Mouse (Mus musculus) right cerebral cortex, postnatal 10 days (tissue): ENCODE measurements around the gene Reep1.

Experiments used
- DNase-seq, 2 experiments: peaks; one replicate each; pipeline ENCODE4 v3.0.0; 2021; ENCODE audit warnings: low spot score in 2 of 2

Reep1 gene

GRCm38 (mm10) chr6:71737202-71737601 is 29.8 kb downstream of the Reep1 start:
- no peak for DNase-seq

- DNase-seq = no peak
Observed at GRCm38 (mm10) chr6:71738611-71739010, 31.2 kb downstream of the Reep1 start.

GRCm38 (mm10) chr6:71740921-71741320 is 33.6 kb downstream of the Reep1 start:
- peak; percentile 54 to 60 for DNase-seq

- no peak for DNase-seq
Observed at GRCm38 (mm10) chr6:71741998-71742636, 34.8 kb downstream of the Reep1 start.

GRCm38 (mm10) chr6:71744934-71745333 is 37.6 kb downstream of the Reep1 start:
- no peak for DNase-seq

GRCm38 (mm10) chr6:71745482-71746234 is 38.3 kb downstream of the Reep1 start:
- peak; percentile 39 to 69 for DNase-seq

GRCm38 (mm10) chr6:71746246-71746645 is 38.9 kb downstream of the Reep1 start:
- no peak for DNase-seq

GRCm38 (mm10) chr6:71746846-71747245 is 39.5 kb downstream of the Reep1 start:
- no peak for DNase-seq

GRCm38 (mm10) chr6:71751602-71752001 is 44.2 kb downstream of the Reep1 start:
- DNase-seq = no peak

- DNase-seq = peak; percentile 87 to 88
Observed at GRCm38 (mm10) chr6:71752791-71753464, 45.6 kb downstream of the Reep1 start.

GRCm38 (mm10) chr6:71757039-71757894 is 49.9 kb downstream of the Reep1 start:
- DNase-seq = peak; percentile 73 to 80

- no peak for DNase-seq
Observed at GRCm38 (mm10) chr6:71758780-71759179, 51.4 kb downstream of the Reep1 start.

GRCm38 (mm10) chr6:71760073-71760472 is 52.7 kb downstream of the Reep1 start:
- no peak for DNase-seq

- DNase-seq = no peak
Observed at GRCm38 (mm10) chr6:71767761-71768160, 60.4 kb downstream of the Reep1 start.

- no peak for DNase-seq
Observed at GRCm38 (mm10) chr6:71769901-71770690, 62.7 kb downstream of the Reep1 start.

- no peak for DNase-seq
Observed at GRCm38 (mm10) chr6:71770856-71771255, 63.5 kb downstream of the Reep1 start.

- no peak for DNase-seq
Observed at GRCm38 (mm10) chr6:71771282-71771681, 63.9 kb downstream of the Reep1 start.

GRCm38 (mm10) chr6:71772156-71772555 is 64.8 kb downstream of the Reep1 start:
- DNase-seq = peak; percentile 70 to 86

GRCm38 (mm10) chr6:71772636-71773208 is 65.4 kb downstream of the Reep1 start:
- DNase-seq = peak in 1 of 2 experiments; percentile 35

- no peak for DNase-seq
Observed at GRCm38 (mm10) chr6:71778016-71778415, 70.7 kb downstream of the Reep1 start.

GRCm38 (mm10) chr6:71779831-71780230 is 72.5 kb downstream of the Reep1 start:
- no peak for DNase-seq
